Mouse (Mus musculus) T-cell, adult 66 days (primary cell): Measurements from ENCODE around the gene Gm15080. TPM values are rescaled to one million over a fixed set of nuclear protein-coding genes. Genes with fewer than 3 reads are reported as not detected.

Experiments used
- total RNA-seq, 2 experiments: library from RNA; stranded (reverse); gene quantifications; 3 replicates in 1 of 2; 4 replicates in 1 of 2; pipeline ENCODE4 v1.2.4; 2023

Gm15080 gene
- not detected for total RNA-seq

GRCm38 (mm10) chrX:147992693-147993092, at the start of gene Gm15080:
Gene Gm15080 (plus strand): TSS chrX:147992993.

Other genes starting within 250 kb of the Gm15080 start
- gene Gm15128, start 227.0 kb upstream of the Gm15080 start, total RNA-seq, result not detected
- not detected for gene Gm15107, start 187.7 kb downstream of the Gm15080 start, total RNA-seq